Mouse (Mus musculus) right cerebral cortex, adult 18-20 months (tissue): ENCODE data around the gene Tmem171.

Experiments
- DNase-seq: peaks from one replicate; pipeline ENCODE4 v3.0.0; 2022; ENCODE audit warnings: mixed read lengths

The Tmem171 gene

GRCm38 (mm10) chr13:98694773-98695314 is at the start of gene Tmem171:
Gene Tmem171, minus strand, starts transcription at chr13:98694834.
- DNase-seq, result no peak

GRCm38 (mm10) chr13:98743829-98744228 is 49.2 kb upstream of the Tmem171 start:
- DNase-seq, result no peak

- DNase-seq, result no peak
Measured at GRCm38 (mm10) chr13:98743214-98743613, 48.6 kb upstream of the Tmem171 start.

GRCm38 (mm10) chr13:98738213-98738612 is 43.6 kb upstream of the Tmem171 start:
- DNase-seq, result no peak

GRCm38 (mm10) chr13:98733292-98733691 is 38.7 kb upstream of the Tmem171 start:
- DNase-seq, result no peak

GRCm38 (mm10) chr13:98729271-98730062 is 34.8 kb upstream of the Tmem171 start:
- no peak for DNase-seq

- DNase-seq, result no peak
Measured at GRCm38 (mm10) chr13:98726494-98726893, 31.9 kb upstream of the Tmem171 start.

GRCm38 (mm10) chr13:98723430-98723829 is 28.8 kb upstream of the Tmem171 start:
- DNase-seq, result no peak

- no peak for DNase-seq
Measured at GRCm38 (mm10) chr13:98722296-98722695, 27.7 kb upstream of the Tmem171 start.

- DNase-seq, result no peak
Measured at GRCm38 (mm10) chr13:98716176-98716575, 21.5 kb upstream of the Tmem171 start.

- DNase-seq, result no peak
Measured at GRCm38 (mm10) chr13:98715443-98715990, 20.9 kb upstream of the Tmem171 start.

- no peak for DNase-seq
Measured at GRCm38 (mm10) chr13:98710655-98711054, 16.0 kb upstream of the Tmem171 start.

- no peak for DNase-seq
Measured at GRCm38 (mm10) chr13:98710236-98710635, 15.6 kb upstream of the Tmem171 start.

- DNase-seq, result no peak
Measured at GRCm38 (mm10) chr13:98705501-98705900, 10.9 kb upstream of the Tmem171 start.

- no peak for DNase-seq
Measured at GRCm38 (mm10) chr13:98703786-98704185, 9.2 kb upstream of the Tmem171 start.

GRCm38 (mm10) chr13:98702361-98702760 is 7.7 kb upstream of the Tmem171 start:
- no peak for DNase-seq

GRCm38 (mm10) chr13:98701309-98701675 is 6.7 kb upstream of the Tmem171 start:
- DNase-seq, result no peak

GRCm38 (mm10) chr13:98700661-98701308 is 6.2 kb upstream of the Tmem171 start:
- DNase-seq, result no peak

- no peak for DNase-seq
Measured at GRCm38 (mm10) chr13:98699982-98700540, 5.4 kb upstream of the Tmem171 start.

- no peak for DNase-seq
Measured at GRCm38 (mm10) chr13:98699051-98699744, 4.6 kb upstream of the Tmem171 start.

- DNase-seq, result no peak
Measured at GRCm38 (mm10) chr13:98696716-98697115, 2.1 kb upstream of the Tmem171 start.

GRCm38 (mm10) chr13:98695546-98695945 is 912 bp upstream of the Tmem171 start:
- no peak for DNase-seq

GRCm38 (mm10) chr13:98693316-98693715 is 1.3 kb downstream of the Tmem171 start:
- DNase-seq, result no peak
